Mouse (Mus musculus): ENCODE measurements at regions not wholly inside any gene's neighbourhood (a gene's known extent, or its start where the extent isn't known, plus 50 kb on each side); places are given as distances from the start of the nearest gene placed in this dataset.

- peak; percentile 86 for DNase-seq (ENCODE audit: extremely low spot score)
Measured at GRCm38 (mm10) chr2:30743976-30744620, 59.4 kb downstream of the 1700001O22Rik start.

GRCm38 (mm10) chr2:30743265-30743846 is 60.1 kb downstream of the 1700001O22Rik start:
- DNase-seq (ENCODE audit: extremely low spot score): peak; percentile 47

GRCm38 (mm10) chr2:30741450-30741849 is 62.0 kb downstream of the 1700001O22Rik start:
- DNase-seq (ENCODE audit: extremely low spot score): no peak

- DNase-seq (ENCODE audit: extremely low spot score): no peak
Measured at GRCm38 (mm10) chr2:30737759-30738158, 65.7 kb downstream of the 1700001O22Rik start.

- no peak for DNase-seq (ENCODE audit: extremely low spot score)
Measured at GRCm38 (mm10) chr2:30736705-30737104, 66.8 kb downstream of the 1700001O22Rik start.

- DNase-seq (ENCODE audit: extremely low spot score): no peak
Measured at GRCm38 (mm10) chr2:30736236-30736635, 67.2 kb downstream of the 1700001O22Rik start.

- no peak for DNase-seq (ENCODE audit: extremely low spot score)
Measured at GRCm38 (mm10) chr2:30733853-30734252, 69.6 kb downstream of the 1700001O22Rik start.

GRCm38 (mm10) chr2:30731832-30732231 is 71.6 kb downstream of the 1700001O22Rik start:
- no peak for DNase-seq (ENCODE audit: extremely low spot score)

- no peak for DNase-seq (ENCODE audit: extremely low spot score)
Measured at GRCm38 (mm10) chr2:30727948-30728347, 75.5 kb downstream of the 1700001O22Rik start.

GRCm38 (mm10) chr2:30725601-30726489 is 77.6 kb downstream of the 1700001O22Rik start:
- peak; percentile 74 for DNase-seq (ENCODE audit: extremely low spot score)

- no peak for DNase-seq (ENCODE audit: extremely low spot score)
Measured at GRCm38 (mm10) chr2:30725186-30725585, 78.3 kb downstream of the 1700001O22Rik start.

GRCm38 (mm10) chr2:30724521-30724920 is 78.9 kb downstream of the 1700001O22Rik start:
- no peak for DNase-seq (ENCODE audit: extremely low spot score)

GRCm38 (mm10) chr2:30723059-30723587 is 80.3 kb downstream of the 1700001O22Rik start:
- peak; percentile 49 for DNase-seq (ENCODE audit: extremely low spot score)

- peak; percentile 51 for DNase-seq (ENCODE audit: extremely low spot score)
Measured at GRCm38 (mm10) chr2:30722263-30723050, 81.0 kb downstream of the 1700001O22Rik start.

- peak; percentile 80 for DNase-seq (ENCODE audit: extremely low spot score)
Measured at GRCm38 (mm10) chr2:30721473-30722262, 81.8 kb downstream of the 1700001O22Rik start.

- no peak for DNase-seq (ENCODE audit: extremely low spot score)
Measured at GRCm38 (mm10) chr2:30721048-30721461, 82.4 kb downstream of the 1700001O22Rik start.

- no peak for DNase-seq (ENCODE audit: extremely low spot score)
Measured at GRCm38 (mm10) chr2:30720291-30720690, 83.2 kb downstream of the 1700001O22Rik start.

- DNase-seq (ENCODE audit: extremely low spot score): peak; percentile 71
Measured at GRCm38 (mm10) chr2:30719611-30720290, 83.7 kb downstream of the 1700001O22Rik start.

GRCm38 (mm10) chr2:30718741-30719381 is 84.6 kb downstream of the 1700001O22Rik start:
- DNase-seq (ENCODE audit: extremely low spot score): peak; percentile 92

GRCm38 (mm10) chr2:30718329-30718675 is 85.2 kb downstream of the 1700001O22Rik start:
- peak; percentile 96 for DNase-seq (ENCODE audit: extremely low spot score)
